Comparison of ENCODE assay signal across 15 mouse cellular contexts in the genomic region with DNA sequence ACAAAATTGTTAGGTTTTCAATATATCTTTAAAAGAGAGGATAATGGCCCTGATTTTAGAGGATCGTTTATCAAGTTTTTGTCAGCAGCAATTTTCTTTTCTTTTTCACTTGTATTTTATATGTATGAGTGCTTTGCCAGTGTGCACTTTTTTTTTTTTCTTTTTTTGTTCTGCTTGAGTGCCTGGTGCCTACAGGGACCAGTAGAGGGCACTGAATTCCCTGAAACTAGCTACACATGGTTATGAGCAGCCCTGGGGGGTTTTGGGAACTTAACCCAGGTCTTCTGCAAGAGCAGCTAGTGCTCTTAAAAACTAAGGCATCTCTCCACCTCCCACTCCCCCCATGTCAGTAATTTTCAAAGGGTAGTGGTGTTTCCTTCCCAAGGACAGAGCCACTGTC.
DNase-seq lines count a peak whose midpoint lies in the region; ATAC-seq and TF ChIP-seq lines count a peak whose summit lies in the region.
"Had no signal": no experiment of that assay in that cellular context is flagged by ENCODE, and none has a peak within 500 bp of the region (broad histone marks: within the 10 kb centered on the region; RNA-seq: fewer than 3 reads in every experiment).

No protein-coding gene starts in this region.

- DNase-seq in heart, adult 2 months: no peak
- DNase-seq in heart, adult 18-20 months: no peak
- no peak for DNase-seq in lung, postnatal 0 days (ENCODE audit: low spot score)
- DNase-seq in lung, postnatal 14 days: no peak
- peak; percentile 22 for DNase-seq in yolk sac, embryonic 10.5 days (ENCODE audit: low spot score)
- DNase-seq in heart, embryonic 10.5 days (ENCODE audit: low spot score): no peak
- DNase-seq in layer of hippocampus, adult 9-11 months: no peak
- DNase-seq: adrenal gland, adult 8-10 months; lung, postnatal 36 days; thymus, adult 2 months had no signal

- peak; percentile 34 for TF ChIP-seq CTCF in heart, adult 2 months (IDR thresholded peaks at IDR 0.05)
- TF ChIP-seq CTCF in lung, postnatal 0 days (IDR thresholded peaks at IDR 0.05): peak; percentile 18; the same call in 1 of the 2 replicates
- peak; percentile 31; the same call in 1 of the 2 replicates for TF ChIP-seq CTCF in cortical plate, adult 2 months (IDR thresholded peaks at IDR 0.05; ENCODE audit: extremely low read depth, insufficient read depth, low read length)

- no peaks in the 10 kb centered on the region for H3K9me3 ChIP-seq in lung, postnatal 0 days (ENCODE audit: low read length)
- H3K9me3 ChIP-seq in heart, embryonic 10.5 days: no peaks in the 10 kb centered on the region

- H3K4me3 ChIP-seq in heart, adult 2 months: no peak overlapping the region
- no peak overlapping the region for H3K4me3 ChIP-seq in lung, postnatal 0 days (ENCODE audit: low read depth, low read length)
- H3K4me3 ChIP-seq in cortical plate, adult 2 months (ENCODE audit: insufficient read depth, low read length): no peak overlapping the region
- no peak overlapping the region for H3K4me3 ChIP-seq in heart, embryonic 10.5 days
- H3K4me3 ChIP-seq: heart, embryonic 12.5 days; hindbrain, embryonic 10.5 days; midbrain, embryonic 12.5 days had no signal

- TF ChIP-seq EP300 in heart, adult 2 months (IDR thresholded peaks at IDR 0.05; ENCODE audit: insufficient read depth, low read depth, low read length): no peak
- no peak for TF ChIP-seq EP300 in lung, postnatal 0 days (IDR thresholded peaks at IDR 0.05)

- no peaks in the 10 kb centered on the region for H3K36me3 ChIP-seq in heart, adult 2 months (ENCODE audit: control insufficient read depth, insufficient read depth, low read length)
- H3K36me3 ChIP-seq in lung, postnatal 0 days (ENCODE audit: insufficient read depth, low read length): no peaks in the 10 kb centered on the region
- H3K36me3 ChIP-seq in heart, embryonic 10.5 days: no peaks in the 10 kb centered on the region
- H3K36me3 ChIP-seq: heart, embryonic 12.5 days; midbrain, embryonic 12.5 days had no signal

- no peak overlapping the region for H3K27ac ChIP-seq in heart, adult 2 months
- H3K27ac ChIP-seq in lung, postnatal 0 days (ENCODE audit: low read length): no peak overlapping the region
- H3K27ac ChIP-seq in cortical plate, adult 2 months (ENCODE audit: insufficient read depth, low read length): no peak overlapping the region
- H3K27ac ChIP-seq in heart, embryonic 10.5 days: no peak overlapping the region
- H3K27ac ChIP-seq: hindbrain, embryonic 10.5 days; midbrain, embryonic 12.5 days had no signal

- H3K4me2 ChIP-seq in lung, postnatal 0 days (replicated peaks; ENCODE audit: low read depth, low read length): no peak overlapping the region
- H3K4me2 ChIP-seq: heart, embryonic 12.5 days; midbrain, embryonic 12.5 days had no signal

- no peaks in the 10 kb centered on the region for H3K27me3 ChIP-seq in heart, adult 2 months (ENCODE audit: control insufficient read depth, insufficient read depth, low read length)
- H3K27me3 ChIP-seq in lung, postnatal 0 days (replicated peaks; ENCODE audit: insufficient read depth, low read length): no peaks in the 10 kb centered on the region
- no peaks in the 10 kb centered on the region for H3K27me3 ChIP-seq in heart, embryonic 10.5 days (ENCODE audit: insufficient read depth, poor library complexity, severe bottlenecking)
- H3K27me3 ChIP-seq: heart, embryonic 12.5 days; midbrain, embryonic 12.5 days had no signal

- no peaks in the 10 kb centered on the region for H3K79me2 ChIP-seq in heart, adult 2 months (replicated peaks; ENCODE audit: control insufficient read depth, insufficient read depth, low read length)

- TF ChIP-seq POLR2A in heart, adult 2 months (IDR thresholded peaks at IDR 0.05; ENCODE audit: insufficient read depth, low read depth, low read length): no peak
- no peak for TF ChIP-seq POLR2A in cortical plate, adult 2 months (IDR thresholded peaks at IDR 0.05; ENCODE audit: extremely low read depth, insufficient read depth, low read length)

- no peak for ATAC-seq in lung, postnatal 0 days
- ATAC-seq: CD4-positive, CD25-positive, alpha-beta regulatory T cell, adult 4 months had no signal

- H3K4me1 ChIP-seq in heart, adult 2 months (ENCODE audit: control insufficient read depth, insufficient read depth, low read length): no peaks in the 10 kb centered on the region
- no peaks in the 10 kb centered on the region for H3K4me1 ChIP-seq in lung, postnatal 0 days (ENCODE audit: insufficient read depth, low read depth, low read length)
- H3K4me1 ChIP-seq in cortical plate, adult 2 months (ENCODE audit: control insufficient read depth, insufficient read depth, low read length): no peaks in the 10 kb centered on the region
- 0 out of 2 replicates have a peak, but pooled peaks cover 6% of the 10 kb centered on the region for H3K4me1 ChIP-seq in heart, embryonic 10.5 days

- 84% methylated on average over 1 of the region's 1 CpGs for WGBS in heart, adult 2 months
- WGBS in lung, postnatal 0 days: 83% methylated on average over 1 of the region's 1 CpGs
- 72% methylated on average over 1 of the region's 1 CpGs for WGBS in heart, embryonic 10.5 days

- intact Hi-C loops in heart, adult 2 months (cut with DNase I): no loop called here

- H3K9ac ChIP-seq in heart, adult 2 months (ENCODE audit: low read depth, low read length): no peak overlapping the region
- no peak overlapping the region for H3K9ac ChIP-seq in lung, postnatal 0 days (replicated peaks; ENCODE audit: low read depth)
- H3K9ac ChIP-seq: heart, embryonic 12.5 days; midbrain, embryonic 12.5 days had no signal
